Mouse (Mus musculus): Measurements from ENCODE around the gene Hdgfl2.

- no peak for TF ChIP-seq CTCF (IDR thresholded peaks at IDR 0.05; ENCODE audit: low read depth, low read length)
- TF ChIP-seq POLR2A (IDR thresholded peaks at IDR 0.05; ENCODE audit: extremely low read depth, insufficient read depth, low read length) = no peak
Measured at GRCm38 (mm10) chr17:56133457-56134363, 54.3 kb downstream of the Hdgfl2 start.
